Mouse (Mus musculus): ENCODE data around the gene Smpdl3b. TPM values are rescaled to one million over a fixed set of nuclear protein-coding genes. Genes with fewer than 3 reads are reported as not detected.

Gene Smpdl3b
- polyA plus RNA-seq, 1 experiment from 2014 or later = 0.71 TPM

- H3K27ac ChIP-seq (replicated peaks) = no peak overlapping the region
- H3K4me3 ChIP-seq = no peak overlapping the region
- no peak overlapping the region for H3K9ac ChIP-seq
- no peak for ATAC-seq (ENCODE audit: low FRiP score, low read depth)
- H3K9me3 ChIP-seq = no peaks in the 10 kb centered on the region
- H3K27me3 ChIP-seq = no peaks in the 10 kb centered on the region
- H3K36me3 ChIP-seq = peaks cover 48% of the 10 kb centered on the region
- H3K4me2 ChIP-seq = no peak overlapping the region
- H3K4me1 ChIP-seq (replicated peaks) = no peaks in the 10 kb centered on the region
- 93% methylated on average over 1 of the region's 1 CpGs for WGBS
Observed at GRCm38 (mm10) chr4:132718251-132718650, 38.8 kb downstream of the Smpdl3b start.

- WGBS = 96% methylated on average over 7 of the region's 7 CpGs
- H3K36me3 ChIP-seq = peaks cover 64% of the 10 kb centered on the region
- no peaks in the 10 kb centered on the region for H3K9me3 ChIP-seq
- H3K4me3 ChIP-seq = no peak overlapping the region
- ATAC-seq (ENCODE audit: low FRiP score, low read depth) = no peak
- H3K9ac ChIP-seq = no peak overlapping the region
- no peaks in the 10 kb centered on the region for H3K27me3 ChIP-seq
- H3K4me1 ChIP-seq (replicated peaks) = no peaks in the 10 kb centered on the region
- no peak overlapping the region for H3K27ac ChIP-seq (replicated peaks)
- H3K4me2 ChIP-seq = no peak overlapping the region
Observed at GRCm38 (mm10) chr4:132713181-132713580, 43.9 kb downstream of the Smpdl3b start.

GRCm38 (mm10) chr4:132706885-132707284, 50.2 kb downstream of the Smpdl3b start:
- Histone ChIP-seq H3K36me3 (peaks cover 73% of the 10 kb centered on the region), H3K27ac (replicated peaks) (no peak overlapping the region), H3K27me3 (no peaks in the 10 kb centered on the region), H3K9ac (no peak overlapping the region), H3K9me3 (no peaks in the 10 kb centered on the region), H3K4me2 (no peak overlapping the region), H3K4me3 (no peak overlapping the region), H3K4me1 (replicated peaks) (no peaks in the 10 kb centered on the region)
- no peak for ATAC-seq (ENCODE audit: low FRiP score, low read depth)
- 96% methylated on average over 8 of the region's 8 CpGs for WGBS

- H3K9me3 ChIP-seq = no peaks in the 10 kb centered on the region
- no peak overlapping the region for H3K4me3 ChIP-seq
- peaks cover 58% of the 10 kb centered on the region for H3K36me3 ChIP-seq
- ATAC-seq (ENCODE audit: low FRiP score, low read depth) = no peak
- no peaks in the 10 kb centered on the region for H3K4me1 ChIP-seq (replicated peaks)
- no peak overlapping the region for H3K4me2 ChIP-seq
- H3K27ac ChIP-seq (replicated peaks) = no peak overlapping the region
- H3K9ac ChIP-seq = no peak overlapping the region
- H3K27me3 ChIP-seq = no peaks in the 10 kb centered on the region
- WGBS = 93% methylated on average over 5 of the region's 5 CpGs
Observed at GRCm38 (mm10) chr4:132702076-132702475, 55.0 kb downstream of the Smpdl3b start.

GRCm38 (mm10) chr4:132693366-132693765, 63.7 kb downstream of the Smpdl3b start:
- whole genome bisulfite sequencing = 96% methylated on average over 3 of the region's 3 CpGs
- peaks cover 45% of the 10 kb centered on the region for H3K36me3 ChIP-seq

DNA sequence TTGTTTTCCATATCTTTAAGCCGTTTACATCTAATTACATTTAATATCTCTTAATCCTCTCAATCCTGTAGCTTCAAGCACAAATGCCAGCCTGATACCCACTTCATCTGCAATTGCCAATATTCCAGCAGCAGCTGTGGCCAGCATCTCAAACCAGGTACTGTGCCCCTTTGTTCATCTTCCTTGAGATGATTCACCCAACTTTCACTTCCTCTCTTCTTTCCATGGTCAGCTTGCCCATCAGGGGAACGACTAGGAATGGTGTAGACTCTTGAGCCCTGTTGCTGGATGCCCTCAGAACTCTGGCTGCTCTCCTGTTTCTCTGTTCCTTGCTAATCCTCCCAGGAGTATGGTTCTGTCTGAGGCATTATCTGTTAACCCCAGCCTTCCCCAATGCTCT, 67.4 kb downstream of the Smpdl3b start:
- 88% methylated on average over 2 of the region's 2 CpGs for WGBS
- peaks cover 40% of the 10 kb centered on the region for H3K36me3 ChIP-seq

More at GRCm38 (mm10) chr4:132693366-132693765, 63.7 kb downstream of the Smpdl3b start:
- no peaks in the 10 kb centered on the region for H3K9me3 ChIP-seq
- no peaks in the 10 kb centered on the region for H3K27me3 ChIP-seq
- H3K4me2 ChIP-seq = no peak overlapping the region
- H3K4me3 ChIP-seq = no peak overlapping the region
- no peak for ATAC-seq (ENCODE audit: low FRiP score, low read depth)
- no peak overlapping the region for H3K9ac ChIP-seq
- no peaks in the 10 kb centered on the region for H3K4me1 ChIP-seq (replicated peaks)
- H3K27ac ChIP-seq (replicated peaks) = no peak overlapping the region

More for the DNA sequence above, 67.4 kb downstream of the Smpdl3b start:
- H3K27me3 ChIP-seq = no peaks in the 10 kb centered on the region
- no peak overlapping the region for H3K4me3 ChIP-seq
- H3K9ac ChIP-seq = no peak overlapping the region
- H3K4me2 ChIP-seq = no peak overlapping the region
- H3K9me3 ChIP-seq = no peaks in the 10 kb centered on the region
- no peak overlapping the region for H3K27ac ChIP-seq (replicated peaks)
- no peaks in the 10 kb centered on the region for H3K4me1 ChIP-seq (replicated peaks)
- no peak for ATAC-seq (ENCODE audit: low FRiP score, low read depth)

Other genes with a start within 250 kb of the Smpdl3b start
- gene Sesn2, start 246.8 kb downstream of the Smpdl3b start, polyA plus RNA-seq (2015; fragmentation: Nextera tagmentation; extraction: Ambion mirVana) = 11.1 and 11.5 TPM in 2 replicates
- 1,320 and 1,434 TPM in 2 replicates for gene Atpif1, start 223.6 kb downstream of the Smpdl3b start, polyA plus RNA-seq (2015; fragmentation: Nextera tagmentation; extraction: Ambion mirVana)
- 133 and 135 TPM in 2 replicates for gene Dnajc8, start 221.7 kb downstream of the Smpdl3b start, polyA plus RNA-seq (2015; fragmentation: Nextera tagmentation; extraction: Ambion mirVana)
- 0.93 and 1.2 TPM in 2 replicates for gene Ptafr, start 193.2 kb downstream of the Smpdl3b start, polyA plus RNA-seq (2015; fragmentation: Nextera tagmentation; extraction: Ambion mirVana)
- 11.7 and 13.4 TPM in 2 replicates for gene Eya3, start 118.3 kb downstream of the Smpdl3b start, polyA plus RNA-seq (2015; fragmentation: Nextera tagmentation; extraction: Ambion mirVana)
- 4.9 and 5.4 TPM in 2 replicates for gene Xkr8, start 24.7 kb downstream of the Smpdl3b start, polyA plus RNA-seq (2015; fragmentation: Nextera tagmentation; extraction: Ambion mirVana)
- gene Rpa2, start 11.1 kb upstream of the Smpdl3b start, polyA plus RNA-seq (2015; fragmentation: Nextera tagmentation; extraction: Ambion mirVana) = 41.5 and 43.6 TPM in 2 replicates
- 0.41 and 1.1 TPM in 2 replicates for gene Themis2, start 39.1 kb upstream of the Smpdl3b start, polyA plus RNA-seq (2015; fragmentation: Nextera tagmentation; extraction: Ambion mirVana)
- 49.6 and 53.0 TPM in 2 replicates for gene Ppp1r8, start 85.9 kb upstream of the Smpdl3b start, polyA plus RNA-seq (2015; fragmentation: Nextera tagmentation; extraction: Ambion mirVana)
- gene Stx12, start 127.3 kb upstream of the Smpdl3b start, polyA plus RNA-seq (2015; fragmentation: Nextera tagmentation; extraction: Ambion mirVana) = 133 and 145 TPM in 2 replicates
- gene Fam76a, start 165.3 kb upstream of the Smpdl3b start, polyA plus RNA-seq (2015; fragmentation: Nextera tagmentation; extraction: Ambion mirVana) = 35.7 and 38.3 TPM in 2 replicates
- 0.04 and 0.21 TPM in 2 replicates for gene Fgr, start 216.8 kb upstream of the Smpdl3b start, polyA plus RNA-seq (2015; fragmentation: Nextera tagmentation; extraction: Ambion mirVana)